Mouse (Mus musculus): Measurements from ENCODE around the gene Rsph9. TPM values are rescaled to one million over a fixed set of nuclear protein-coding genes. Genes with fewer than 3 reads are reported as not detected.

Gene Rsph9
- polyA plus RNA-seq, 1 experiment from 2014 or later: 18.8 TPM

DNA sequence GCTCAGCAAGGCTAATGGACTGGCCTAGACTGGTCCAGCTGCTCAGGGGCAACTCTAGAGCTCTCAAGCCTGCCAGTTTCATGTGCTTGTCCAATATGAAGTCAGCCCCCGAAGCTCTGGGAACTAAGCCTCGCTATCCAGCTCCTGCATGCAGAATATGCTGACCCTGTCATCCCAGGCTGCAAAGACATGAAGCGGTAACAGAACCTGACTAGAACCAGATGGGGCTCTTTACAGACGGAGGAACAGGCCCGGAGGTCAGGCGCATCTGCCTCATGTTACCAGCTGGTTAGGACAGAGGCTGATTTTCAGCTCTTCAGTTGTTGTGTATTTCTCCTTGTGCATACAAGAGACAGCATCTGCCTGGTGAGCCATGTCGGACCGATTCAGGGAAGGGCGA, 42.1 kb downstream of the Rsph9 start:
- no peak overlapping the region for H3K4me3 ChIP-seq (replicated peaks; ENCODE audit: low read depth, low read length)
- 50% methylated on average over 9 of the region's 9 CpGs for WGBS
- no peak overlapping the region for H3K9ac ChIP-seq (ENCODE audit: low read depth, low read length)
- TF ChIP-seq CTCF (IDR thresholded peaks at IDR 0.05; ENCODE audit: low read depth): no peak
- no peak overlapping the region for H3K27ac ChIP-seq
- no peak for ATAC-seq (replicated peaks; ENCODE audit: low FRiP score, low read depth)
- H3K9me3 ChIP-seq (replicated peaks; ENCODE audit: low read length): no peaks in the 10 kb centered on the region
- no peaks in the 10 kb centered on the region for H3K36me3 ChIP-seq (ENCODE audit: insufficient read depth, low read length)
- H3K4me1 ChIP-seq (replicated peaks; ENCODE audit: insufficient read depth, low read length): peaks cover 8% of the 10 kb centered on the region; the same call in 1 of the 2 replicates
- H3K27me3 ChIP-seq (ENCODE audit: insufficient read depth, low read length): no peaks in the 10 kb centered on the region
- H3K4me2 ChIP-seq (ENCODE audit: low read length): no peak overlapping the region
- peak; percentile 40 for DNase-seq (ENCODE audit: low spot score)

DNA sequence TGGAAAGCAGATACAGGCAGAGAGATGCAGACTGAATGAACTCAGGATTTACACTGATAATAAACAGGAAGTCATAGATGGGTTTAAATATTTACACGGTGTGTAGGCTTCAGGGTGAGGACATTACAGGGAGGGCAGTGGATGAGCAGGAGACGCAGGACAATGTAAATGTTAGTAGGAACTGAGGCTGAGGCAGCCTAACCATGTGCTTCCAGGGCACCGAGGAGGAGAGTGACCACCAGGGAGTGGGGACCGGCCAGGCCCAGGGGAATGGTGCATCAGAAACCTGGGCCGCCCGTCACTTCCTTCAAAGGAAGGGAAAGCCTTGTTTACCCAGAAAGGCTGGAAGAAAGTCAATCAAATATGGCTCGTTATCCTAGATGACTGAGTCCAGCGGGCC, 45.5 kb downstream of the Rsph9 start:
- H3K27ac ChIP-seq: no peak overlapping the region
- no peak for ATAC-seq (replicated peaks; ENCODE audit: low FRiP score, low read depth)

DNA sequence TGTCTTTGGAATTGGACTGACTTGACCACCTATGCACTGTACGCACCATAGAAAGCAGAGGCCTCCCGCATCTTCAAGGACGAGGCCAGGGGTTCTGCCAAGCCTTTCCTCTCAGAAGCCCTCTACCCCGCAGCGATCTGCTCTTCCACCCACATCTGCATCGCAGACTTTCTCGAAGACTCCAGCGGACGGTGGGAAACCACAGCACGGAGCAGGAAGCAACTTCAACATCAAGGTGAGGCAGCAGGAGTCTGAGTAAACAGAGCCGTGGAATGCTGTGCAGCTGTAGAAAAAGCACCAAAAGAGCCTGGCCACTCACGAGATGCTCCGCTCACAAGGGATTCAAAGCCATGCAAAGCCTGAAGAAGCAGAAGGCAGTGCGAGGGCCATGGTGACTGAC, 52.1 kb downstream of the Rsph9 start:
- ATAC-seq (replicated peaks; ENCODE audit: low FRiP score, low read depth) (no peak), DNase-seq (ENCODE audit: low spot score) (no peak)
- WGBS: 83% methylated on average over 14 of the region's 14 CpGs
- Histone ChIP-seq H3K4me1 (replicated peaks; ENCODE audit: insufficient read depth, low read length) (no peaks in the 10 kb centered on the region), H3K27me3 (ENCODE audit: insufficient read depth, low read length) (no peaks in the 10 kb centered on the region), H3K9me3 (replicated peaks; ENCODE audit: low read length) (no peaks in the 10 kb centered on the region), H3K4me2 (ENCODE audit: low read length) (no peak overlapping the region), H3K36me3 (ENCODE audit: insufficient read depth, low read length) (no peaks in the 10 kb centered on the region), H3K4me3 (replicated peaks; ENCODE audit: low read depth, low read length) (no peak overlapping the region), H3K27ac (no peak overlapping the region), H3K9ac (ENCODE audit: low read depth, low read length) (no peak overlapping the region)
- TF ChIP-seq CTCF (IDR thresholded peaks at IDR 0.05; ENCODE audit: low read depth): no peak

More for the DNA sequence above, 45.5 kb downstream of the Rsph9 start:
- no peak overlapping the region for H3K9ac ChIP-seq (ENCODE audit: low read depth, low read length)
- no peaks in the 10 kb centered on the region for H3K9me3 ChIP-seq (replicated peaks; ENCODE audit: low read length)
- no peaks in the 10 kb centered on the region for H3K36me3 ChIP-seq (ENCODE audit: insufficient read depth, low read length)
- no peak for DNase-seq (ENCODE audit: low spot score)
- 62% methylated on average over 8 of the region's 8 CpGs for WGBS
- no peaks in the 10 kb centered on the region for H3K4me1 ChIP-seq (replicated peaks; ENCODE audit: insufficient read depth, low read length)
- H3K4me3 ChIP-seq (replicated peaks; ENCODE audit: low read depth, low read length): no peak overlapping the region
- H3K27me3 ChIP-seq (ENCODE audit: insufficient read depth, low read length): no peaks in the 10 kb centered on the region
- H3K4me2 ChIP-seq (ENCODE audit: low read length): no peak overlapping the region
- TF ChIP-seq CTCF (IDR thresholded peaks at IDR 0.05; ENCODE audit: low read depth): no peak

DNA sequence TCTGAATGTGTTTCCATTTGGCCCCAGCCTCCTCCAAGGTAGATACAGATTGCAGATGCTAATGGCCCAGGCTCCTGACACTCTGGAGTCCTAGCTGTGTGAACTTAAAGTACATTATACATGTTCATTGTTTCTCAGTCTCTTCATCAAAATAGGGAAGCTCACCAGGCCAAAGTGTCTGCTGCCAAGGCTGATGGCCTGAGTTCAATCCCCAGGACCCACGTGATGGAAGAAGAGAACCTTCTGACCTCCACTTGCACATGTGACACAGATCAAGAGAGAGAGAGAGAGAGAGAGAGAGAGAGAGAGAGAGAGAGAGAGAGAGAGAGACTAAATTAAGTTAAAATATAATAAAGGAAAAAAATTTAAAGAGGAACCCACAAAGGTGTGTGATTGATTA, 52.7 kb downstream of the Rsph9 start:
- no peak overlapping the region for H3K9ac ChIP-seq (ENCODE audit: low read depth, low read length)
- no peaks in the 10 kb centered on the region for H3K27me3 ChIP-seq (ENCODE audit: insufficient read depth, low read length)
- 75% methylated on average over 1 of the region's 1 CpGs for WGBS
- ATAC-seq (replicated peaks; ENCODE audit: low FRiP score, low read depth): no peak
- H3K4me1 ChIP-seq (replicated peaks; ENCODE audit: insufficient read depth, low read length): 0 out of 2 replicates have a peak, but pooled peaks cover 4% of the 10 kb centered on the region
- no peak for TF ChIP-seq CTCF (IDR thresholded peaks at IDR 0.05; ENCODE audit: low read depth)
- no peak overlapping the region for H3K27ac ChIP-seq
- H3K9me3 ChIP-seq (replicated peaks; ENCODE audit: low read length): no peaks in the 10 kb centered on the region
- no peaks in the 10 kb centered on the region for H3K36me3 ChIP-seq (ENCODE audit: insufficient read depth, low read length)
- H3K4me2 ChIP-seq (ENCODE audit: low read length): no peak overlapping the region
- DNase-seq (ENCODE audit: low spot score): no peak
- no peak overlapping the region for H3K4me3 ChIP-seq (replicated peaks; ENCODE audit: low read depth, low read length)

DNA sequence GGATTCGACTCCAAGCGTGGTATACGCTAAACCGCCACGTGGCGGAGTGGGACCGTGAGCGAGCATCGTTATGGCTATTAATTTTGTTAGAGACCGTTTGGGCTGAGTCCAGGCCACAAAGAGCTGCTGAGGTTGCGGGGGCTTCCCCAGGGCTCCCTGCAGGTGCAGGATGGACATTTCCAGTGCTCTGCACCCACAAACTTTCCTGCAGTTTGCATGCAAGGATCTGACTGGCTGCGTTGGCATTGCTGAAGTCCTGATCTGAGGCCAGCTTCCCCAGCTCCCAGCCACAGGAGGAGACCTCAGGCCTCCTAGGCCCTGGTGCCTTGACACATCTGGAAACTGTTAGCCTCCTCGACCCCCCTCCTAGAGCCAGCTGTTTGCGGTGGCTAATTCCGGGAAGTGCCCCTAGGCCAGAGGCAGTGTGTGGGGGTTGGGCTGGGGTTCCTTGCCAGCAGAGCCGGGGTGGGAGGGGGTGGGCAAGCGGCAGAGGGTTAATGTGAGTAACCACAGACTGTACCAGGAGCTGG, 57.6 kb downstream of the Rsph9 start:
- Histone ChIP-seq H3K4me3 (replicated peaks; ENCODE audit: low read depth, low read length) (no peak overlapping the region), H3K36me3 (ENCODE audit: insufficient read depth, low read length) (no peaks in the 10 kb centered on the region), H3K9ac (ENCODE audit: low read depth, low read length) (no peak overlapping the region), H3K9me3 (replicated peaks; ENCODE audit: low read length) (no peaks in the 10 kb centered on the region), H3K27ac (no peak overlapping the region), H3K4me2 (ENCODE audit: low read length) (no peak overlapping the region), H3K27me3 (ENCODE audit: insufficient read depth, low read length) (no peaks in the 10 kb centered on the region), H3K4me1 (replicated peaks; ENCODE audit: insufficient read depth, low read length) (peaks cover 15% of the 10 kb centered on the region; the same call in 1 of the 2 replicates)
- DNase-seq (ENCODE audit: low spot score) (peak; percentile 45), ATAC-seq (replicated peaks; ENCODE audit: low FRiP score, low read depth) (no peak)
- peak; percentile 25; the same call in 1 of the 2 replicates for TF ChIP-seq CTCF (IDR thresholded peaks at IDR 0.05; ENCODE audit: low read depth)
- WGBS: 34% methylated on average over 17 of the region's 17 CpGs

DNA sequence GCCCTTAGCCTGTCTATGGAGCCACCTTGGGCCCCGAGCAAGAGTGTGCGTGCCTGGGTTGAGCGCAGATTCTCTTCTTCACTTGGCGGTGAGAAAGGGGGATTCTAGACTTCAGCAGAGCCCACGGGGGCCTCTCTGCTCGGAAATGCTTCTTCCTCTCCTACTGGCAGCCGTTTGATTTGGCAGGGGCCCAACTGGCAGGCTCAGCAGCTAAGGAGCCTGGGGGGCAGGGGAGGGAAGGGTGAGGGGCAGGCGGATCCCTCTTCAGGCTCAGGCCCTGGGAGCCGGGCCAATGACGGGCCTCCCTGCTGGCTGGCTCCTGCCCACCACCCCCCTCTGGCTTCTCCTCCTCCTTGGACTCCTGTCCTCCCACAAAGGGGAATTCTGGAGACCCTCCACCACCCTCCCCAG, 59.9 kb downstream of the Rsph9 start:
- no peaks in the 10 kb centered on the region for H3K36me3 ChIP-seq (ENCODE audit: insufficient read depth, low read length)
- ATAC-seq (replicated peaks; ENCODE audit: low FRiP score, low read depth): peak; percentile 43; the same call in 1 of the 2 replicates
- H3K4me2 ChIP-seq (ENCODE audit: low read length): peak overlapping the region; percentile 47
- peak overlapping the region; percentile 35; the same call in 1 of the 2 replicates for H3K9ac ChIP-seq (ENCODE audit: low read depth, low read length)
- no peaks in the 10 kb centered on the region for H3K9me3 ChIP-seq (replicated peaks; ENCODE audit: low read length)
- TF ChIP-seq CTCF (IDR thresholded peaks at IDR 0.05; ENCODE audit: low read depth): no peak
- H3K27ac ChIP-seq: peak overlapping the region; percentile 36; the same call in 1 of the 2 replicates
- no peak overlapping the region for H3K4me3 ChIP-seq (replicated peaks; ENCODE audit: low read depth, low read length)
- WGBS: 3% methylated on average over 10 of the region's 10 CpGs
- DNase-seq (ENCODE audit: low spot score): peak; percentile 90
- H3K4me1 ChIP-seq (replicated peaks; ENCODE audit: insufficient read depth, low read length): peaks cover 24% of the 10 kb centered on the region; the same call in 1 of the 2 replicates
- H3K27me3 ChIP-seq (ENCODE audit: insufficient read depth, low read length): no peaks in the 10 kb centered on the region

DNA sequence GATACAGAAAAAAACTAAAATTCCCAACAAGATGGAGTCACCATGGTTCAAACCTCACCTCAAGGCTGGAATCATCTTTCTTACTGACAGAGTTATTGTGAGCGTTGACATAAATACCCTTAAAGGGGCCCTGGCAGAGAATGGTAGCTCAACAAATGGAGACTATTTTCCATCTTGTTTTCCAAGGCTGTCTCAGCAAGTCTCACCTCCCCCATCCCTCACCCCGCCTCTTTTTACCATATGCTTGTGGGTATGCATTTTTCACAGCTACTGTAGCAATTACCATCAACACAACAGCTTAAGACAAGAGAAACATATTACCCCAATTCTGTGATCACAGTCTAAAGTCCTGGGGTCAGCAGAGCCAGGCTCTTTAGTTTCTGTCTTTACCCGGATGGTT, 60.6 kb downstream of the Rsph9 start:
- H3K4me3 ChIP-seq (replicated peaks; ENCODE audit: low read depth, low read length): no peak overlapping the region
- whole genome bisulfite sequencing: 86% methylated on average over 3 of the region's 3 CpGs
- H3K9me3 ChIP-seq (replicated peaks; ENCODE audit: low read length): no peaks in the 10 kb centered on the region
- no peaks in the 10 kb centered on the region for H3K27me3 ChIP-seq (ENCODE audit: insufficient read depth, low read length)
- TF ChIP-seq CTCF (IDR thresholded peaks at IDR 0.05; ENCODE audit: low read depth): no peak
- DNase-seq (ENCODE audit: low spot score) (no peak), ATAC-seq (replicated peaks; ENCODE audit: low FRiP score, low read depth) (no peak)
- no peak overlapping the region for H3K9ac ChIP-seq (ENCODE audit: low read depth, low read length)
- H3K4me1 ChIP-seq (replicated peaks; ENCODE audit: insufficient read depth, low read length): peaks cover 24% of the 10 kb centered on the region; the same call in 1 of the 2 replicates
- no peaks in the 10 kb centered on the region for H3K36me3 ChIP-seq (ENCODE audit: insufficient read depth, low read length)
- H3K27ac ChIP-seq: no peak overlapping the region
- no peak overlapping the region for H3K4me2 ChIP-seq (ENCODE audit: low read length)

Measured in kidney, postnatal 0 days (tissue).